Mouse (Mus musculus) brain, embryonic 14.5 days (tissue): ENCODE measurements around the gene Atl1.

Source experiments
- CTCF ChIP-seq: fragments of 200-500 bp; IDR thresholded peaks from 2 replicates; pipeline ENCODE4 v1.5.1; 2012; ENCODE audit warnings: inconsistent platforms, mild to moderate bottlenecking, moderate library complexity, borderline replicate concordance; ENCODE audit not compliant: insufficient read depth, insufficient read length; ENCODE audit errors: extremely low read depth
- POLR2A ChIP-seq: fragments of 200-500 bp; IDR thresholded peaks from 2 replicates; pipeline ENCODE4 v1.6.1; 2012; ENCODE audit warnings: mild to moderate bottlenecking, inconsistent platforms, borderline replicate concordance; ENCODE audit not compliant: poor library complexity, insufficient read depth, insufficient read length, severe bottlenecking; ENCODE audit errors: extremely low read depth

GRCm38 (mm10) chr12:70011681-70012080, 119.3 kb downstream of the Atl1 start:
- TF ChIP-seq POLR2A (no peak), CTCF (no peak)
